17 mouse cellular contexts compared by ENCODE assay signal in the genomic region with DNA sequence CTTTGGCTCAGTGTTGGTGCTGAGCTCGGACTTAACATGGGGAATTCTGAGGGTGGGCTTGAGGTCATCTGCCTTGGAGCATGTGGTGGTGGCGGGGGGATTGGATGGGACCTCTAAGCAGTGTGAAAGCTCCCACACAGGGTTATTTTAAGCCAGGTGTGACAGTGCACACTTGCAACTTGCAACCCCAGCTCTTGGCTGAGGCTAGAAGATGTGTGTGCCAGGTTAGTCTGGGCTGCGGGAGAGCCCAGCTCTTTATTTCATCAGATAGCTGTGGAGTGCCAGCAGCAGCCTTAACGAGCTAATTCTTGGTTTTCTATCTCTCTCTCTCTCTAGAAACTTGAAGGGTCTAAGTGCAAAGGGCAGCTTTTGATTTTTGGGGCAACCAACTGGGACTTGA. TPM values are rescaled to one million over a fixed set of nuclear protein-coding genes. Genes with fewer than 3 reads are reported as not detected.
DNase-seq lines count a peak whose midpoint lies in the region; ATAC-seq and TF ChIP-seq lines count a peak whose summit lies in the region.
"Had no signal": no experiment of that assay in that cellular context is flagged by ENCODE, and none has a peak within 500 bp of the region (broad histone marks: within the 10 kb centered on the region; RNA-seq: fewer than 3 reads in every experiment).

No protein-coding gene starts in this region.

- TF ChIP-seq RAD21 in MEL (IDR thresholded peaks at IDR 0.05; ENCODE audit: low read depth, low read length), result no peak

- TF ChIP-seq CTCF in gastrocnemius, adult 2 months (IDR thresholded peaks at IDR 0.05), result no peak
- TF ChIP-seq CTCF in MEL (IDR thresholded peaks at IDR 0.05 in 2 of 3, conservative IDR thresholded peaks at IDR 0.05 in 1 of 3; ENCODE audit: control insufficient read depth in 1 of 3, insufficient read depth in 1 of 3, low read depth in 2 of 3, low read length in 3 of 3, poor library complexity in 1 of 3, severe bottlenecking in 1 of 3), result no peak

- 0 out of 2 replicates have a peak overlapping the region, but pooled peaks have one; percentile 24 for H3K4me3 ChIP-seq in gastrocnemius, adult 2 months
- no peak overlapping the region for H3K4me3 ChIP-seq in hindbrain, embryonic 13.5 days
- no peak overlapping the region for H3K4me3 ChIP-seq in hindbrain, embryonic 10.5 days
- no peak overlapping the region for H3K4me3 ChIP-seq in MEL (ENCODE audit: control insufficient read depth in 1 of 2, insufficient read depth in 1 of 2, low read depth in 2 of 2, low read length in 2 of 2)
- H3K4me3 ChIP-seq in myocyte, result no peak overlapping the region
- H3K4me3 ChIP-seq: midbrain, embryonic 12.5 days had no signal

- no peak overlapping the region for H3ac ChIP-seq in myocyte (ENCODE audit: control insufficient read depth, insufficient read length)

- H3K27ac ChIP-seq in gastrocnemius, adult 2 months, result peak overlapping the region; percentile 88
- H3K27ac ChIP-seq in hindbrain, embryonic 13.5 days, result peak overlapping the region; percentile 48; the same call in 1 of the 2 replicates
- H3K27ac ChIP-seq in hindbrain, embryonic 10.5 days, result no peak overlapping the region
- no peak overlapping the region for H3K27ac ChIP-seq in MEL (ENCODE audit: control insufficient read depth, low read depth, low read length)
- H3K27ac ChIP-seq: hindbrain, embryonic 14.5 days; midbrain, embryonic 12.5 days had no signal

- intact Hi-C loops in gastrocnemius, adult 2 months (cut with DNase I), result no loop called here

- H3K4me2 ChIP-seq in hindbrain, embryonic 13.5 days, result no peak overlapping the region
- peak overlapping the region; percentile 24 for H3K4me2 ChIP-seq in myocyte (ENCODE audit: low read depth)
- H3K4me2 ChIP-seq: hindbrain, embryonic 14.5 days; midbrain, embryonic 12.5 days had no signal

- ATAC-seq in hindbrain, embryonic 13.5 days (ENCODE audit: low FRiP score), result no peak

- no peaks in the 10 kb centered on the region for H3K27me3 ChIP-seq in hindbrain, embryonic 13.5 days
- H3K27me3 ChIP-seq in hindbrain, embryonic 10.5 days (ENCODE audit: insufficient read depth, poor library complexity, severe bottlenecking), result no peaks in the 10 kb centered on the region
- H3K27me3 ChIP-seq in MEL (ENCODE audit: control insufficient read depth in 1 of 2, insufficient read depth in 2 of 2, low read length in 2 of 2) (no peaks in the 10 kb centered on the region), myocyte (ENCODE audit: control insufficient read depth, insufficient read depth, insufficient read length) (no peaks in the 10 kb centered on the region)
- H3K27me3 ChIP-seq: midbrain, embryonic 12.5 days had no signal

- H3K9ac ChIP-seq in hindbrain, embryonic 13.5 days, result peak overlapping the region; percentile 46; the same call in 1 of the 2 replicates
- no peak overlapping the region for H3K9ac ChIP-seq in MEL (ENCODE audit: control insufficient read depth, low read depth, low read length, poor library complexity, severe bottlenecking)
- H3K9ac ChIP-seq: hindbrain, embryonic 14.5 days; midbrain, embryonic 12.5 days had no signal

- no peaks in the 10 kb centered on the region for H3K9me3 ChIP-seq in hindbrain, embryonic 13.5 days
- H3K9me3 ChIP-seq in hindbrain, embryonic 10.5 days, result no peaks in the 10 kb centered on the region
- H3K9me3 ChIP-seq in MEL (replicated peaks; ENCODE audit: insufficient read depth, low read length), result no peaks in the 10 kb centered on the region
- H3K9me3 ChIP-seq: G1E; midbrain, embryonic 12.5 days had no signal

- 80% methylated on average over 4 of the region's 4 CpGs for WGBS in hindbrain, embryonic 13.5 days
- 90% methylated on average over 4 of the region's 4 CpGs for WGBS in hindbrain, embryonic 10.5 days

- TF ChIP-seq POLR2A in MEL (IDR thresholded peaks at IDR 0.05; ENCODE audit: control insufficient read depth in 1 of 2, insufficient read depth in 1 of 2, low read depth in 1 of 2, low read length in 2 of 2, poor library complexity in 1 of 2) (no peak; a peak in 1 of 4 replicates), myocyte (IDR thresholded peaks at IDR 0.05; ENCODE audit: insufficient read length, low read depth) (no peak)

- peaks cover 64% of the 10 kb centered on the region for H3K4me1 ChIP-seq in hindbrain, embryonic 13.5 days (replicated peaks)
- H3K4me1 ChIP-seq in hindbrain, embryonic 10.5 days (replicated peaks), result peaks cover 73% of the 10 kb centered on the region
- peaks cover 0 to 13% of the 10 kb centered on the region in 2 experiments; a peak in 2 of 4 replicates for H3K4me1 ChIP-seq in MEL (ENCODE audit: control insufficient read depth in 1 of 2, insufficient read depth in 2 of 2, low read length in 2 of 2)

- peaks cover 66% of the 10 kb centered on the region for H3K36me3 ChIP-seq in hindbrain, embryonic 13.5 days
- peaks cover 91% of the 10 kb centered on the region for H3K36me3 ChIP-seq in hindbrain, embryonic 10.5 days
- peaks cover 15 to 21% of the 10 kb centered on the region in 2 experiments for H3K36me3 ChIP-seq in MEL (ENCODE audit: control insufficient read depth in 1 of 2, insufficient read depth in 2 of 2, low read length in 2 of 2)
- peaks cover 7% of the 10 kb centered on the region for H3K36me3 ChIP-seq in myocyte (ENCODE audit: control insufficient read depth, insufficient read depth)

- no peak for TF ChIP-seq EP300 in MEL (IDR thresholded peaks at IDR 0.05; ENCODE audit: low read depth in 1 of 2, low read length in 2 of 2)

- DNase-seq in gastrocnemius, adult 2 months, result peak; percentile 81
- no peak for DNase-seq in gastrocnemius, postnatal 10 days
- no peak for DNase-seq in hindbrain, embryonic 10.5 days (ENCODE audit: low spot score)
- DNase-seq in MEL (ENCODE audit: low read depth, low spot score), result peak; percentile 9
- DNase-seq in natural killer cell, adult 2 months (ENCODE audit: low spot score in 2 of 2), result no peak
- DNase-seq: adrenal gland, postnatal 25 days; cerebellum, postnatal 10 days; kidney, adult 9 months had no signal

- H3K79me2 ChIP-seq in MEL (ENCODE audit: control insufficient read depth, insufficient read depth, low read length, poor library complexity), result peaks cover 57% of the 10 kb centered on the region
- peaks cover 57% of the 10 kb centered on the region for H3K79me2 ChIP-seq in myocyte (ENCODE audit: control insufficient read depth, insufficient read depth)

TF ChIP-seq in MEL, 35 proteins besides CTCF, POLR2A, EP300 and RAD21:
- TF ChIP-seq SIN3A (IDR thresholded peaks at IDR 0.05; ENCODE audit: low read length) (no peak), USF1 (IDR thresholded peaks at IDR 0.05; ENCODE audit: low read depth, low read length) (no peak), TBP (IDR thresholded peaks at IDR 0.05; ENCODE audit: low read depth, low read length) (no peak)

TF ChIP-seq in myocyte, 11 proteins besides CTCF, POLR2A, EP300 and RAD21:
- TF ChIP-seq USF1 (IDR thresholded peaks at IDR 0.05; ENCODE audit: low read depth) (no peak), SRF (IDR thresholded peaks at IDR 0.05; ENCODE audit: control insufficient read depth, insufficient read length, low read depth) (no peak), MYOG (IDR thresholded peaks at IDR 0.05; ENCODE audit: control insufficient read depth in 1 of 3, insufficient read depth in 1 of 3, insufficient read length in 2 of 3, low read depth in 2 of 3) (no peak), MYOD1 (IDR thresholded peaks at IDR 0.05; ENCODE audit: control insufficient read depth in 1 of 3, insufficient read length in 2 of 3, low read depth in 2 of 3) (no peak), E2F4 (IDR thresholded peaks at IDR 0.05; ENCODE audit: insufficient read depth) (no peak), TCF3 (IDR thresholded peaks at IDR 0.05; ENCODE audit: insufficient read length, low read depth) (no peak), TCF12 (IDR thresholded peaks at IDR 0.05; ENCODE audit: insufficient read depth, poor library complexity, severe bottlenecking) (no peak)

RNA-seq across cellular contexts. Expression of a gene that starts 7.3 kb away (rescaled TPM):
- 1 to 10 TPM; 5.9 to 8.8 TPM for total RNA-seq in gastrocnemius, adult 2 months (2021)
- 10 to 100 TPM; 23.4 to 30.2 TPM for total RNA-seq in gastrocnemius, postnatal 10 days (2021)
- 13.8 and 15.7 TPM in 2 replicates for polyA plus RNA-seq in hindbrain, embryonic 13.5 days (2015; fragmentation: Nextera tagmentation; extraction: Ambion mirVana)
- polyA plus RNA-seq in hindbrain, embryonic 10.5 days (2016; fragmentation: Nextera tagmentation; extraction: Ambion mirVana), result 33.9 and 37.5 TPM in 2 replicates
- total RNA-seq in MEL (2012; rRNA removed), result 267 and 270 TPM in 2 replicates
- 100 to 1,000 TPM; 254 to 427 TPM for polyA plus RNA-seq in MEL (2012; ENCODE audit: insufficient read depth in 1 of 2, insufficient read length in 2 of 2, low read depth in 1 of 2, low replicate concordance in 2 of 2, missing spikeins in 1 of 2)
- polyA plus RNA-seq in myocyte (2012; fragmentation: generic; extraction: Trizol), result 167 TPM

RNA-seq across cellular contexts. Expression of a gene that starts 34.8 kb away (rescaled TPM):
- total RNA-seq in gastrocnemius, adult 2 months (2021), result not detected
- total RNA-seq in gastrocnemius, postnatal 10 days (2021), result not detected
- polyA plus RNA-seq in hindbrain, embryonic 13.5 days (2015; fragmentation: Nextera tagmentation; extraction: Ambion mirVana), result not detected in 2 replicates
- polyA plus RNA-seq in hindbrain, embryonic 10.5 days (2016; fragmentation: Nextera tagmentation; extraction: Ambion mirVana), result 0.06 TPM in 1 of 2 replicates, not detected in the other
- not detected in 2 replicates for total RNA-seq in MEL (2012; rRNA removed)
- polyA plus RNA-seq in MEL (2012; ENCODE audit: insufficient read depth in 1 of 2, insufficient read length in 2 of 2, low read depth in 1 of 2, low replicate concordance in 2 of 2, missing spikeins in 1 of 2) (not detected), myocyte (2012; fragmentation: generic; extraction: Trizol) (0.20 TPM)
- total RNA-seq: G1E had no signal
- polyA plus RNA-seq: C2C12; G1E; hindbrain, embryonic 14.5 days; limb, embryonic 14.5 days; midbrain, embryonic 12.5 days; small intestine, adult 2 months; urinary bladder, adult 2 months had no signal

RNA-seq across cellular contexts. Expression of a gene that starts 41.8 kb away (rescaled TPM):
- total RNA-seq in gastrocnemius, adult 2 months (2021), result 10 to 100 TPM; 50.9 to 66.3 TPM
- 10 to 100 TPM; 50.3 to 53.7 TPM for total RNA-seq in gastrocnemius, postnatal 10 days (2021)
- 23.2 and 23.8 TPM in 2 replicates for polyA plus RNA-seq in hindbrain, embryonic 13.5 days (2015; fragmentation: Nextera tagmentation; extraction: Ambion mirVana)
- 23.7 and 32.3 TPM in 2 replicates for polyA plus RNA-seq in hindbrain, embryonic 10.5 days (2016; fragmentation: Nextera tagmentation; extraction: Ambion mirVana)
- total RNA-seq in MEL (2012; rRNA removed), result 10.2 and 16.9 TPM in 2 replicates
- polyA plus RNA-seq in MEL (2012; ENCODE audit: insufficient read depth in 1 of 2, insufficient read length in 2 of 2, low read depth in 1 of 2, low replicate concordance in 2 of 2, missing spikeins in 1 of 2) (10 to 100 TPM in 1 of 2 experiments, not detected in 1; 26.0 TPM), myocyte (2012; fragmentation: generic; extraction: Trizol) (34.7 TPM)

Comparison
In these comparisons a context has a peak if more than half of its experiments do, and no peak if none do; other contexts are left out.
1. DNase-seq: peak in gastrocnemius, adult 2 months (single experiment) and MEL (single experiment); none in gastrocnemius, postnatal 10 days (single experiment), hindbrain, embryonic 10.5 days (single experiment) and natural killer cell, adult 2 months (0 of 2).
2. H3K27ac ChIP-seq: peak in gastrocnemius, adult 2 months (single experiment) and hindbrain, embryonic 13.5 days (single experiment); none in hindbrain, embryonic 10.5 days (single experiment) and MEL (single experiment).